Mouse (Mus musculus): ENCODE results near the gene Poll.

Poll gene

DNA sequence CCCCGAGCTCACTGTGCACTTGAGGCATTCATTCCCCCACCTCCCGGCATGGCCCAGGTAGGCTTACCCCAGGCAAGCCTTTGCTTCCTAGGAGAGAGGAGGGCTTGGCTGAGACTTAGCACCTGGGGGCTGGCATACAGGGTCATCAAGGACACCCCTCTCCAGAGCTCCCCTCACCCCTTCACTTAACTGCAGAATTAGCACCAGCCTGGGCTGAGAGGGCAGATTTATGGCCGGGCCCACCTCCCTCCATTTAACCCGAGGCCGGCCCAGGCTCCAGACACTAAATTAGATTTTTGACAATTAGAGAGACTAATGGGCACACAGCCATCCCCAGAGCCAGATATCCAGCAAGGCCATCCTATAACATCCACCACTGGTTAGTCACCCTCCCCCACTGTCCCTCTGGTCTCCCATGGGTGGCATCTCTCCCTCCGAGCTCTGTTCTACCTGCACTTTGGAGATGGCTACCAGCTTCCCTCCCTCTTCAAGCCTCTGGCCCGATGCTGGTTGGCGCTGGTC, 25.1 kb downstream of the Poll start:
- DNase-seq, result no peak

DNA sequence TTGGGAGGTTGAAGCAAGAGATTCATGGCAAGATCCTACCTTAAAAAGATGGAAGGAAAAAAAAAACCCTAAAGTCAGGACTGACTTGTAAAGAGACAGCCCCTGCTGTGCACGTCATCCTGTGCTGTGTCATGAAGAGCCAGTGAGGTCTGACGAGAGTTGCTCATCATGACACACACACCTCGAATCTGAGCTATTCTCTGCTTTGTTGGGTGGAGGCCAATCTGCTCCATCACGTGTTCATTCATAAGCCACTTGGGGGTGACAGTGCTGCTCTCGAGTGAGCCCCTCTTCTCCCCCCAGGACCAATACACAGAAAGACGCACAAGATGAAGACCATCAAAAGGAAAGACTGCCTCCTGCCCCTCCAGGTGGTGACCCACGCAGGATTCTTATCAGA, 26.7 kb downstream of the Poll start:
- no peak for DNase-seq

- DNase-seq, result no peak
Observed at GRCm38 (mm10) chr19:45531554-45531953, 28.8 kb downstream of the Poll start.

GRCm38 (mm10) chr19:45530200-45530995, 29.9 kb downstream of the Poll start:
- no peak for DNase-seq

GRCm38 (mm10) chr19:45529294-45529693, 31.0 kb downstream of the Poll start:
- DNase-seq, result no peak

GRCm38 (mm10) chr19:45527931-45528534, 32.3 kb downstream of the Poll start:
- DNase-seq, result no peak

GRCm38 (mm10) chr19:45527382-45527781, 32.9 kb downstream of the Poll start:
- no peak for DNase-seq

DNA sequence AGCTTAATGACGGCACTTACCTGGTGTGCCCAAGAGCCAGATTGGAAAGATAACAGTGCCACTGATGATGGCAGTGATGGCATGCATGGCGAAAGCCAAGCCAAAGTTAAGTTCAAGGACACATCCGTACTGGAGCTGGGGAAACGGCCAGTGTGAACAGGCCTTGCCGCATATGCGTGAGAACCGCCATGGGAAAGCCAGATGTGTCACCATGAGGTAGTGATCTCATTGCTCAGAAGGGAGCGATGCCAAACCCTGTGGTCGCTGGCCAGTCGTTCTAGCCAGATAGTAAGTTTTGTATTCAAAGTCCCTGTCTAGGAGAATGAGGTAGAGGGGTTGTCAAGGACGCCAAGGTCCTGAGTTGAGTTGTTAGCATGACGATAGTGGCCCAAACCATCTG, 44.1 kb downstream of the Poll start:
- no peak for DNase-seq

GRCm38 (mm10) chr19:45515341-45515740, 45.0 kb downstream of the Poll start:
- DNase-seq, result no peak

DNA sequence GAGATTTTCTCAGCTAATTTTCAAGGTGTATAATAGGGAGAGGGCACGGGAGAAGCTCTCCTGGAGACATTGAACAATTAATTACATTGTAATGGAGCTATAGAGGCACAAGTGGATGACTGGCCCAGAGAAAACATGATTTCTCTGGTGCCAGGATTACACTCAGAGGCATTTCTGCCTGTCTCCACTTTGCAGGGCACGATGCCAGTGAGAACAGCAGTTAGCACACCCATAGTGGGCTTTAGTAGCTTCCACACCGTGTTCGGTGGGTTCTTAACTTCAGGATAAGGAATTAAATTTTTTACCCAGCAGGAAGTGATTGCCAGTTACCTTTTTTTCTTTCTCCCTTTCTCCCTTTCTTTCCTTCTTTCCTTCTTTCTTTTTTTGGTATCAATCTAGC, 48.9 kb downstream of the Poll start:
- DNase-seq, result no peak

DNA sequence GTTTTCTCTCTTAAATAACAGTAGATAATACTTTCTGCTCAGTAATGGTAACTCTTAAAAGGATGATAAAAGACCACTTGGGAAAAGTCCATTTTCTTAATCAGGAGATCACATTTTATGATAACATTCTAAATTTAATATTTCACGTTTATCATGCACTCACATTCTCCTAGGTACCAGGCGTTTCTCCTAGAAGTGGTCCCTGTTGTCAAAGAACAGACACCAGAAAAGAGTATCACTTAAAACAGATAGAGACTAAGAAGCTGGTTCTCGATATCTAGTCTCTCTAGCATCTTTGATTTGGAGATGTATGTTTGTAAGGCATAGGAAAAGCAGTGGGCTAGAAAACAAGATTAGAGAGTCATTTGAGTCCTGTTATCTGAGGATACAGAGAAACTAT, 49.7 kb downstream of the Poll start:
- DNase-seq, result no peak

DNA sequence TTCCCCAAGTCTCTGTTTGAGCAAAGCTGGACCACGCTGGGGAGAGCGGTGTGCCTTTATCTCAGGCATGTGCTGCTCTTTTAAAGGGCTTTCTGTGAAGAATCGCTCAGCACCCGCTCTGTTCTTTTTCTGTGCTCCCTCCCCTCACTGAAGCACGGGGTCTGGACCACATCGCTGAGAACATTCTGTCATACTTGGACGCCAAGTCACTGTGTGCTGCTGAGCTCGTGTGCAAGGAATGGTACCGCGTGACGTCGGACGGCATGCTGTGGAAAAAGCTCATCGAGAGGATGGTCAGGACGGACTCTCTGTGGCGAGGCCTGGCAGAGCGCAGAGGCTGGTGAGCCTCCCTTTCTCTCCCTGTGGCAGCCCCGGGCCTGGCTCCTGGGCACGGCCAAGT, 52.8 kb downstream of the Poll start:
- DNase-seq, result no peak

GRCm38 (mm10) chr19:45505446-45505845, 54.9 kb downstream of the Poll start:
- DNase-seq, result no peak
